Mouse (Mus musculus) intestine, embryonic 15.5 days (tissue): ENCODE measurements at regions not wholly inside any gene's neighbourhood (a gene's known extent, or its start where the extent isn't known, plus 50 kb on each side); places are given as distances from the start of the nearest gene placed in this dataset.

ENCODE experiments used
- ATAC-seq: fragments of 200-750 bp; cut with Nextera tagmentation; 2 replicates; pipeline ENCODE4 v1.8.0; 2017; ENCODE audit warnings: moderate TSS enrichment, moderate library complexity
- H3K27ac ChIP-seq: fragments of 300-500 bp; sonication (generic); 2 replicates; pipeline ENCODE4 v1.5.1; 2015; ENCODE audit warnings: mild to moderate bottlenecking, inconsistent platforms
- H3K27me3 ChIP-seq: fragments of 300-500 bp; sonication (generic); replicated peaks from 2 replicates; pipeline ENCODE4 v1.6.1; 2015; ENCODE audit warnings: inconsistent platforms
- H3K36me3 ChIP-seq: fragments of 300-500 bp; sonication (generic); 2 replicates; pipeline ENCODE4 v1.6.1; 2015; ENCODE audit warnings: inconsistent platforms
- H3K4me1 ChIP-seq: fragments of 300-500 bp; sonication (generic); replicated peaks from 2 replicates; pipeline ENCODE4 v1.6.1; 2015; ENCODE audit warnings: inconsistent platforms
- H3K4me2 ChIP-seq: fragments of 300-500 bp; sonication (generic); replicated peaks from 2 replicates; pipeline ENCODE4 v1.6.1; 2015; ENCODE audit warnings: mild to moderate bottlenecking, inconsistent platforms
- H3K4me3 ChIP-seq: fragments of 300-500 bp; sonication (generic); replicated peaks from 2 replicates; pipeline ENCODE4 v1.5.1; 2015; ENCODE audit warnings: inconsistent platforms
- H3K9ac ChIP-seq: fragments of 300-500 bp; sonication (generic); 2 replicates; pipeline ENCODE4 v1.6.1; 2015; ENCODE audit warnings: inconsistent platforms
- H3K9me3 ChIP-seq: fragments of 300-500 bp; sonication (generic); 2 replicates; pipeline ENCODE4 v1.6.1; 2016; ENCODE audit warnings: inconsistent platforms
- WGBS: fragments of 180-500 bp; shearing (Covaris S2); methylation state at CpG from one replicate; pipeline ENCODE4 v1.1.7; 2015; 5-methylcytosine and 5-hydroxymethylcytosine counted together

- Histone ChIP-seq H3K4me3 (no peak overlapping the region), H3K4me2 (no peak overlapping the region), H3K27me3 (0 out of 2 replicates have a peak, but pooled peaks cover 4% of the 10 kb centered on the region), H3K4me1 (no peaks in the 10 kb centered on the region), H3K9me3 (no peaks in the 10 kb centered on the region), H3K9ac (no peak overlapping the region), H3K36me3 (no peaks in the 10 kb centered on the region), H3K27ac (no peak overlapping the region)
- ATAC-seq = no peak
- WGBS = 85% methylated on average over 5 of the region's 5 CpGs
Measured at GRCm38 (mm10) chr12:77674755-77675154, 436.8 kb downstream of the Fut8 start.

GRCm38 (mm10) chr12:77678040-77678439 is 440.1 kb downstream of the Fut8 start:
- Histone ChIP-seq H3K4me1 (no peaks in the 10 kb centered on the region), H3K4me2 (no peak overlapping the region), H3K4me3 (no peak overlapping the region), H3K27ac (no peak overlapping the region), H3K36me3 (no peaks in the 10 kb centered on the region), H3K27me3 (no peaks in the 10 kb centered on the region), H3K9ac (no peak overlapping the region), H3K9me3 (no peaks in the 10 kb centered on the region)
- 28% methylated on average over 5 of the region's 5 CpGs for WGBS
- 0 out of 2 replicates have a peak, but pooled peaks have one; percentile 31 for ATAC-seq

GRCm38 (mm10) chr12:77694101-77694500 is 456.2 kb downstream of the Fut8 start:
- no peak for ATAC-seq
- 63% methylated on average over 6 of the region's 6 CpGs for WGBS
- H3K27ac ChIP-seq = no peak overlapping the region

GRCm38 (mm10) chr12:77696039-77696631 is 458.2 kb downstream of the Fut8 start:
- Histone ChIP-seq H3K9ac (no peak overlapping the region), H3K27me3 (no peaks in the 10 kb centered on the region), H3K9me3 (no peaks in the 10 kb centered on the region), H3K27ac (no peak overlapping the region), H3K4me2 (no peak overlapping the region), H3K4me1 (no peaks in the 10 kb centered on the region), H3K4me3 (no peak overlapping the region), H3K36me3 (no peaks in the 10 kb centered on the region)
- no peak for ATAC-seq
- WGBS = 85% methylated on average over 8 of the region's 8 CpGs

More at GRCm38 (mm10) chr12:77694101-77694500, 456.2 kb downstream of the Fut8 start:
- H3K9ac ChIP-seq = no peak overlapping the region
- H3K4me1 ChIP-seq = no peaks in the 10 kb centered on the region
- H3K9me3 ChIP-seq = no peaks in the 10 kb centered on the region
- H3K36me3 ChIP-seq = no peaks in the 10 kb centered on the region
- no peaks in the 10 kb centered on the region for H3K27me3 ChIP-seq
- H3K4me3 ChIP-seq = no peak overlapping the region
- H3K4me2 ChIP-seq = no peak overlapping the region

GRCm38 (mm10) chr12:77696662-77697061 is 458.7 kb downstream of the Fut8 start:
- Histone ChIP-seq H3K36me3 (no peaks in the 10 kb centered on the region), H3K27ac (no peak overlapping the region), H3K27me3 (no peaks in the 10 kb centered on the region), H3K4me3 (no peak overlapping the region), H3K9ac (no peak overlapping the region), H3K4me2 (no peak overlapping the region), H3K9me3 (no peaks in the 10 kb centered on the region), H3K4me1 (no peaks in the 10 kb centered on the region)
- no peak for ATAC-seq
- WGBS = 84% methylated on average over 4 of the region's 4 CpGs

GRCm38 (mm10) chr12:77698088-77698487 is 460.2 kb downstream of the Fut8 start:
- Histone ChIP-seq H3K4me2 (no peak overlapping the region), H3K4me3 (no peak overlapping the region), H3K9me3 (no peaks in the 10 kb centered on the region), H3K9ac (no peak overlapping the region), H3K4me1 (no peaks in the 10 kb centered on the region), H3K27me3 (no peaks in the 10 kb centered on the region), H3K36me3 (no peaks in the 10 kb centered on the region), H3K27ac (no peak overlapping the region)
- WGBS = 71% methylated on average over 7 of the region's 7 CpGs
- no peak for ATAC-seq

GRCm38 (mm10) chr12:77699896-77700605 is 462.1 kb downstream of the Fut8 start:
- Histone ChIP-seq H3K4me2 (no peak overlapping the region), H3K27ac (no peak overlapping the region), H3K4me1 (no peaks in the 10 kb centered on the region), H3K4me3 (no peak overlapping the region), H3K9ac (no peak overlapping the region), H3K36me3 (no peaks in the 10 kb centered on the region), H3K9me3 (no peaks in the 10 kb centered on the region), H3K27me3 (no peaks in the 10 kb centered on the region)
- ATAC-seq = no peak
- WGBS = 50% methylated on average over 2 of the region's 2 CpGs

GRCm38 (mm10) chr12:77715506-77715905 is 477.6 kb downstream of the Fut8 start:
- H3K9ac ChIP-seq = no peak overlapping the region
- H3K36me3 ChIP-seq = no peaks in the 10 kb centered on the region
- H3K4me2 ChIP-seq = no peak overlapping the region
- H3K4me1 ChIP-seq = no peaks in the 10 kb centered on the region
- WGBS = 45% methylated on average over 7 of the region's 7 CpGs
- H3K4me3 ChIP-seq = no peak overlapping the region
- no peaks in the 10 kb centered on the region for H3K27me3 ChIP-seq
- peak; percentile 84 for ATAC-seq
- no peaks in the 10 kb centered on the region for H3K9me3 ChIP-seq
- H3K27ac ChIP-seq = no peak overlapping the region

GRCm38 (mm10) chr12:77715979-77716378 is 478.1 kb downstream of the Fut8 start:
- Histone ChIP-seq H3K9ac (no peak overlapping the region), H3K27ac (no peak overlapping the region), H3K4me1 (no peaks in the 10 kb centered on the region), H3K36me3 (no peaks in the 10 kb centered on the region), H3K27me3 (no peaks in the 10 kb centered on the region), H3K4me3 (no peak overlapping the region), H3K9me3 (no peaks in the 10 kb centered on the region), H3K4me2 (no peak overlapping the region)
- ATAC-seq = no peak
- 36% methylated on average over 2 of the region's 2 CpGs for WGBS

- no peaks in the 10 kb centered on the region for H3K27me3 ChIP-seq
- no peak overlapping the region for H3K4me2 ChIP-seq
- no peak overlapping the region for H3K4me3 ChIP-seq
- H3K4me1 ChIP-seq = no peaks in the 10 kb centered on the region
- no peak for ATAC-seq
- no peak overlapping the region for H3K9ac ChIP-seq
- H3K36me3 ChIP-seq = no peaks in the 10 kb centered on the region
- H3K27ac ChIP-seq = no peak overlapping the region
- 51% methylated on average over 4 of the region's 4 CpGs for WGBS
- no peaks in the 10 kb centered on the region for H3K9me3 ChIP-seq
Measured at GRCm38 (mm10) chr12:77727766-77728165, 466.3 kb upstream of the Gm6657 start.

GRCm38 (mm10) chr12:77739047-77739760 is 454.8 kb upstream of the Gm6657 start:
- 60% methylated on average over 6 of the region's 6 CpGs for WGBS
- no peaks in the 10 kb centered on the region for H3K36me3 ChIP-seq
- no peak for ATAC-seq
- H3K27ac ChIP-seq = no peak overlapping the region
- no peak overlapping the region for H3K4me3 ChIP-seq
- H3K9ac ChIP-seq = no peak overlapping the region
- no peaks in the 10 kb centered on the region for H3K27me3 ChIP-seq
- H3K9me3 ChIP-seq = no peaks in the 10 kb centered on the region
- H3K4me2 ChIP-seq = no peak overlapping the region
- H3K4me1 ChIP-seq = no peaks in the 10 kb centered on the region

- H3K36me3 ChIP-seq = no peaks in the 10 kb centered on the region
- H3K4me2 ChIP-seq = no peak overlapping the region
- H3K4me1 ChIP-seq = no peaks in the 10 kb centered on the region
- H3K27me3 ChIP-seq = no peaks in the 10 kb centered on the region
- no peak overlapping the region for H3K27ac ChIP-seq
- no peak overlapping the region for H3K9ac ChIP-seq
- H3K9me3 ChIP-seq = no peaks in the 10 kb centered on the region
- no peak overlapping the region for H3K4me3 ChIP-seq
- 46% methylated on average over 3 of the region's 3 CpGs for WGBS
- ATAC-seq = no peak
Measured at GRCm38 (mm10) chr12:77742716-77743115, 451.3 kb upstream of the Gm6657 start.
